Mouse (Mus musculus) lung, postnatal 0 days (tissue): ENCODE results near the gene Cubn. TPM values are rescaled to one million over a fixed set of nuclear protein-coding genes. Genes with fewer than 3 reads are reported as not detected.

Experiments
- ATAC-seq: fragments of 200-750 bp; cut with Nextera tagmentation; 2 replicates; pipeline ENCODE4 v1.8.0; 2017; ENCODE audit warnings: moderate library complexity
- DNase-seq: peaks from one replicate; pipeline ENCODE4 v3.0.0-alpha.2; 2016; ENCODE audit warnings: low spot score
- H3K27ac ChIP-seq: fragments of 300-500 bp; sonication (generic); 2 replicates; pipeline ENCODE4 v1.5.1; 2014; ENCODE audit warnings: antibody characterized with exemption, mild to moderate bottlenecking, low read length, mixed read lengths
- H3K27me3 ChIP-seq: fragments of 300-500 bp; sonication (generic); replicated peaks from 2 replicates; pipeline ENCODE4 v1.6.1; 2014; ENCODE audit warnings: low read length, mixed read lengths; ENCODE audit not compliant: insufficient read depth
- H3K36me3 ChIP-seq: fragments of 300-500 bp; sonication (generic); 2 replicates; pipeline ENCODE4 v1.6.1; 2014; ENCODE audit warnings: low read length, mixed read lengths; ENCODE audit not compliant: insufficient read depth
- H3K4me1 ChIP-seq: fragments of 300-500 bp; sonication (generic); 2 replicates; pipeline ENCODE4 v1.6.1; 2014; ENCODE audit warnings: antibody characterized with exemption, low read depth, low read length, mixed read lengths; ENCODE audit not compliant: insufficient read depth
- H3K4me2 ChIP-seq: fragments of 300-500 bp; sonication (generic); replicated peaks from 2 replicates; pipeline ENCODE4 v1.6.1; 2014; ENCODE audit warnings: low read depth, mild to moderate bottlenecking, low read length, moderate library complexity, mixed read lengths
- H3K4me3 ChIP-seq: fragments of 300-500 bp; sonication (generic); 2 replicates; pipeline ENCODE4 v1.5.1; 2014; ENCODE audit warnings: low read depth, low read length
- H3K9ac ChIP-seq: fragments of 300-500 bp; sonication (generic); replicated peaks from 2 replicates; pipeline ENCODE4 v1.6.1; 2014; ENCODE audit warnings: low read depth, mild to moderate bottlenecking
- H3K9me3 ChIP-seq: fragments of 300-500 bp; sonication (generic); 2 replicates; pipeline ENCODE4 v1.6.1; 2016; ENCODE audit warnings: low read length, mixed read lengths
- CTCF ChIP-seq: IDR thresholded peaks from 2 replicates; pipeline ENCODE4 v1.5.1; 2016; ENCODE audit warnings: antibody characterized with exemption, mild to moderate bottlenecking
- EP300 ChIP-seq: IDR thresholded peaks from 2 replicates; pipeline ENCODE4 v1.6.1; 2016; ENCODE audit warnings: antibody characterized with exemption, mild to moderate bottlenecking, control low read depth
- WGBS: fragments of 180-500 bp; shearing (Covaris S2); extraction: QIAGEN DNeasy Blood & Tissue Kit; methylation state at CpG from one replicate; pipeline ENCODE4 v1.1.7; 2014; 5-methylcytosine and 5-hydroxymethylcytosine counted together
- polyA plus RNA-seq: library from polyadenylated mRNA; unstranded; fragments of >200 nt; fragmentation: Nextera tagmentation; extraction: Ambion mirVana; gene quantifications from 2 replicates; pipeline ENCODE4 v1.2.1, GENCODE M21; 2015

Cubn gene
- polyA plus RNA-seq, 1 experiment from 2014 or later, result 0.24 TPM

GRCm38 (mm10) chr2:13384775-13385541 is 106.7 kb downstream of the Cubn start:
- Histone ChIP-seq H3K4me2 (no peak overlapping the region), H3K9me3 (no peaks in the 10 kb centered on the region), H3K9ac (no peak overlapping the region), H3K27me3 (no peaks in the 10 kb centered on the region), H3K4me1 (0 out of 2 replicates have a peak, but pooled peaks cover under 1% of the 10 kb centered on the region), H3K36me3 (no peaks in the 10 kb centered on the region), H3K4me3 (no peak overlapping the region), H3K27ac (peak overlapping the region; percentile 82)
- DNase-seq, result peak; percentile 52
- 31% methylated on average over 4 of the region's 4 CpGs for WGBS
- TF ChIP-seq EP300 (no peak), CTCF (no peak)
- peak; percentile 76 for ATAC-seq

GRCm38 (mm10) chr2:13376166-13376565 is 115.4 kb downstream of the Cubn start:
- Histone ChIP-seq H3K36me3 (no peaks in the 10 kb centered on the region), H3K9ac (no peak overlapping the region), H3K27me3 (no peaks in the 10 kb centered on the region), H3K4me2 (no peak overlapping the region), H3K27ac (no peak overlapping the region), H3K9me3 (no peaks in the 10 kb centered on the region), H3K4me1 (peaks cover 7% of the 10 kb centered on the region), H3K4me3 (no peak overlapping the region)
- WGBS, result 83% methylated on average over 4 of the region's 4 CpGs
- DNase-seq (no peak), ATAC-seq (no peak)
- TF ChIP-seq CTCF, result no peak
- no peak for TF ChIP-seq EP300

GRCm38 (mm10) chr2:13373291-13373690 is 118.3 kb downstream of the Cubn start:
- WGBS, result 62% methylated on average over 1 of the region's 1 CpGs
- Histone ChIP-seq H3K9ac (no peak overlapping the region), H3K36me3 (no peaks in the 10 kb centered on the region), H3K27ac (no peak overlapping the region), H3K9me3 (no peaks in the 10 kb centered on the region), H3K4me3 (no peak overlapping the region), H3K27me3 (no peaks in the 10 kb centered on the region), H3K4me1 (peaks cover 9% of the 10 kb centered on the region), H3K4me2 (no peak overlapping the region)
- ATAC-seq, result no peak
- DNase-seq, result no peak
- TF ChIP-seq EP300 (no peak), CTCF (no peak)

GRCm38 (mm10) chr2:13372825-13373224 is 118.8 kb downstream of the Cubn start:
- H3K27ac ChIP-seq, result peak overlapping the region; percentile 88
- H3K36me3 ChIP-seq, result no peaks in the 10 kb centered on the region
- 51% methylated on average over 3 of the region's 3 CpGs for WGBS
- DNase-seq (no peak), ATAC-seq (no peak; the same call in 1 of the 2 replicates)
- TF ChIP-seq CTCF (no peak), EP300 (no peak)
- no peaks in the 10 kb centered on the region for H3K9me3 ChIP-seq
- H3K27me3 ChIP-seq, result no peaks in the 10 kb centered on the region
- H3K9ac ChIP-seq, result no peak overlapping the region
- H3K4me3 ChIP-seq, result no peak overlapping the region
- no peak overlapping the region for H3K4me2 ChIP-seq
- H3K4me1 ChIP-seq, result peaks cover 9% of the 10 kb centered on the region

- Histone ChIP-seq H3K4me3 (no peak overlapping the region), H3K4me1 (peaks cover 9% of the 10 kb centered on the region), H3K36me3 (no peaks in the 10 kb centered on the region), H3K27me3 (no peaks in the 10 kb centered on the region), H3K27ac (peak overlapping the region; percentile 88), H3K9ac (no peak overlapping the region), H3K4me2 (0 out of 2 replicates have a peak overlapping the region, but pooled peaks have one; percentile 19), H3K9me3 (no peaks in the 10 kb centered on the region)
- 11% methylated on average over 5 of the region's 5 CpGs for WGBS
- DNase-seq, result peak; percentile 82
- peak; percentile 89 for ATAC-seq
- TF ChIP-seq CTCF (no peak), EP300 (no peak)
Observed at GRCm38 (mm10) chr2:13372256-13372824, 119.3 kb downstream of the Cubn start.

GRCm38 (mm10) chr2:13371797-13372170 is 119.8 kb downstream of the Cubn start:
- peak; percentile 38; the same call in 1 of the 2 replicates for ATAC-seq
- peak; percentile 44 for DNase-seq
- Histone ChIP-seq H3K4me1 (peaks cover 9% of the 10 kb centered on the region), H3K36me3 (no peaks in the 10 kb centered on the region), H3K9me3 (no peaks in the 10 kb centered on the region), H3K4me2 (no peak overlapping the region), H3K9ac (no peak overlapping the region), H3K4me3 (no peak overlapping the region), H3K27me3 (no peaks in the 10 kb centered on the region), H3K27ac (peak overlapping the region; percentile 88)
- WGBS, result 5% methylated on average over 4 of the region's 4 CpGs
- TF ChIP-seq EP300 (no peak), CTCF (no peak)
